Mouse (Mus musculus): Measurements from ENCODE around the gene Mvb12a. TPM values are rescaled to one million over a fixed set of nuclear protein-coding genes. Genes with fewer than 3 reads are reported as not detected.

Gene Mvb12a
- polyA plus RNA-seq, 1 experiment from 2014 or later = 30.1 TPM

GRCm38 (mm10) chr8:71579476-71579875 is 36.8 kb downstream of the Mvb12a start:
- Histone ChIP-seq H3K27ac (peak overlapping the region; percentile 99), H3K36me3 (ENCODE audit: inconsistent target) (peaks cover 13% of the 10 kb centered on the region; the same call in 1 of the 2 replicates), H3K79me2 (ENCODE audit: inconsistent target) (peaks cover 83% of the 10 kb centered on the region), H3K4me3 (ENCODE audit: inconsistent target) (peak overlapping the region; percentile 45)
- WGBS (ENCODE audit: missing documents) = 91% methylated on average over 14 of the region's 14 CpGs

GRCm38 (mm10) chr8:71580201-71580600 is 37.5 kb downstream of the Mvb12a start:
- 57% methylated on average over 8 of the region's 9 CpGs for WGBS (ENCODE audit: missing documents)

GRCm38 (mm10) chr8:71586891-71587290 is 44.2 kb downstream of the Mvb12a start:
- H3K79me2 ChIP-seq (ENCODE audit: inconsistent target) = peaks cover 27% of the 10 kb centered on the region

More at GRCm38 (mm10) chr8:71580201-71580600, 37.5 kb downstream of the Mvb12a start:
- Histone ChIP-seq H3K27ac (peak overlapping the region; percentile 99), H3K36me3 (ENCODE audit: inconsistent target) (peaks cover 20% of the 10 kb centered on the region; the same call in 1 of the 2 replicates), H3K79me2 (ENCODE audit: inconsistent target) (peaks cover 76% of the 10 kb centered on the region), H3K4me3 (ENCODE audit: inconsistent target) (peak overlapping the region; percentile 45)

GRCm38 (mm10) chr8:71588762-71589161 is 46.0 kb downstream of the Mvb12a start:
- H3K79me2 ChIP-seq (ENCODE audit: inconsistent target) = peaks cover 23% of the 10 kb centered on the region
- H3K36me3 ChIP-seq (ENCODE audit: inconsistent target) = peaks cover 20% of the 10 kb centered on the region
- 95% methylated on average over 3 of the region's 3 CpGs for WGBS (ENCODE audit: missing documents)
- H3K27ac ChIP-seq = no peak overlapping the region
- H3K4me3 ChIP-seq (ENCODE audit: inconsistent target) = no peak overlapping the region

More at GRCm38 (mm10) chr8:71586891-71587290, 44.2 kb downstream of the Mvb12a start:
- peaks cover 28% of the 10 kb centered on the region for H3K36me3 ChIP-seq (ENCODE audit: inconsistent target)
- 50% methylated on average over 2 of the region's 2 CpGs for WGBS (ENCODE audit: missing documents)
- no peak overlapping the region for H3K4me3 ChIP-seq (ENCODE audit: inconsistent target)
- no peak overlapping the region for H3K27ac ChIP-seq

GRCm38 (mm10) chr8:71591017-71591416 is 48.3 kb downstream of the Mvb12a start:
- peaks cover 24% of the 10 kb centered on the region for H3K79me2 ChIP-seq (ENCODE audit: inconsistent target)
- peak overlapping the region; percentile 85 for H3K27ac ChIP-seq
- peaks cover 4% of the 10 kb centered on the region for H3K36me3 ChIP-seq (ENCODE audit: inconsistent target)
- 17% methylated on average over 5 of the region's 5 CpGs for WGBS (ENCODE audit: missing documents)
- peak overlapping the region; percentile 92 for H3K4me3 ChIP-seq (ENCODE audit: inconsistent target)

GRCm38 (mm10) chr8:71591471-71592373 is 49.0 kb downstream of the Mvb12a start, which contains the start of gene Pgls:
Gene Pgls (plus strand): TSS chr8:71592176.
- Histone ChIP-seq H3K79me2 (ENCODE audit: inconsistent target) (peaks cover 24% of the 10 kb centered on the region), H3K36me3 (ENCODE audit: inconsistent target) (no peaks in the 10 kb centered on the region; the same call in 1 of the 2 replicates), H3K27ac (peak within 1 kb of the TSS; percentile 85), H3K4me3 (ENCODE audit: inconsistent target) (peak within 1 kb of the TSS; percentile 92)
- WGBS (ENCODE audit: missing documents) = under 1% methylated on average over 60 of the region's 71 CpGs

- Histone ChIP-seq H3K27ac (peak overlapping the region; percentile 55), H3K4me3 (ENCODE audit: inconsistent target) (peak overlapping the region; percentile 56), H3K79me2 (ENCODE audit: inconsistent target) (peaks cover 24% of the 10 kb centered on the region), H3K36me3 (ENCODE audit: inconsistent target) (no peaks in the 10 kb centered on the region)
- 4% methylated on average over 46 of the region's 60 CpGs for WGBS (ENCODE audit: missing documents)
These were observed 49.9 kb downstream of the Mvb12a start for GRCm38 (mm10) chr8:71592374-71593170.

GRCm38 (mm10) chr8:71593556-71594323 is 51.0 kb downstream of the Mvb12a start:
- Histone ChIP-seq H3K27ac (no peak overlapping the region), H3K79me2 (ENCODE audit: inconsistent target) (peaks cover 24% of the 10 kb centered on the region), H3K36me3 (ENCODE audit: inconsistent target) (no peaks in the 10 kb centered on the region), H3K4me3 (ENCODE audit: inconsistent target) (no peak overlapping the region)
- 88% methylated on average over 8 of the region's 8 CpGs for WGBS (ENCODE audit: missing documents)

GRCm38 (mm10) chr8:71594324-71594722 is 51.6 kb downstream of the Mvb12a start:
- WGBS (ENCODE audit: missing documents) = 93% methylated on average over 4 of the region's 4 CpGs
- Histone ChIP-seq H3K36me3 (ENCODE audit: inconsistent target) (no peaks in the 10 kb centered on the region), H3K4me3 (ENCODE audit: inconsistent target) (no peak overlapping the region), H3K79me2 (ENCODE audit: inconsistent target) (peaks cover 24% of the 10 kb centered on the region), H3K27ac (no peak overlapping the region)

- Histone ChIP-seq H3K4me3 (ENCODE audit: inconsistent target) (no peak overlapping the region), H3K36me3 (ENCODE audit: inconsistent target) (no peaks in the 10 kb centered on the region), H3K79me2 (ENCODE audit: inconsistent target) (peaks cover 20% of the 10 kb centered on the region), H3K27ac (no peak overlapping the region)
- WGBS (ENCODE audit: missing documents) = 22% methylated on average over 27 of the region's 27 CpGs
These were observed 53.1 kb downstream of the Mvb12a start for GRCm38 (mm10) chr8:71595862-71596261.

GRCm38 (mm10) chr8:71596384-71596783 is 53.7 kb downstream of the Mvb12a start:
- Histone ChIP-seq H3K4me3 (ENCODE audit: inconsistent target) (no peak overlapping the region), H3K79me2 (ENCODE audit: inconsistent target) (peaks cover 15% of the 10 kb centered on the region), H3K27ac (no peak overlapping the region), H3K36me3 (ENCODE audit: inconsistent target) (no peaks in the 10 kb centered on the region)
- 80% methylated on average over 6 of the region's 6 CpGs for WGBS (ENCODE audit: missing documents)

- H3K36me3 ChIP-seq (ENCODE audit: inconsistent target) = no peaks in the 10 kb centered on the region
- 40% methylated on average over 4 of the region's 4 CpGs for WGBS (ENCODE audit: missing documents)
- no peak overlapping the region for H3K27ac ChIP-seq
- H3K4me3 ChIP-seq (ENCODE audit: inconsistent target) = no peak overlapping the region
- H3K79me2 ChIP-seq (ENCODE audit: inconsistent target) = peaks cover 15% of the 10 kb centered on the region
These were observed 54.1 kb downstream of the Mvb12a start for GRCm38 (mm10) chr8:71596798-71597197.

- H3K79me2 ChIP-seq (ENCODE audit: inconsistent target) = peaks cover 15% of the 10 kb centered on the region
- no peaks in the 10 kb centered on the region for H3K36me3 ChIP-seq (ENCODE audit: inconsistent target)
- H3K4me3 ChIP-seq (ENCODE audit: inconsistent target) = no peak within 1 kb of the TSS
- H3K27ac ChIP-seq = no peak within 1 kb of the TSS
- WGBS (ENCODE audit: missing documents) = 91% methylated on average over 3 of the region's 3 CpGs
These were observed 54.7 kb downstream of the Mvb12a start, which contains the start of gene Fam129c for GRCm38 (mm10) chr8:71597451-71597850. Gene Fam129c (plus strand): TSS chr8:71597648.
